Mouse (Mus musculus) hindbrain, embryonic 13.5 days (tissue): Measurements from ENCODE around the gene Usp9x. TPM values are rescaled to one million over a fixed set of nuclear protein-coding genes. Genes with fewer than 3 reads are reported as not detected.

Experiments
- ATAC-seq: fragments of 200-750 bp; cut with Nextera tagmentation; 2 replicates; pipeline ENCODE4 v1.8.0; 2017; ENCODE audit warnings: moderate TSS enrichment; ENCODE audit not compliant: low FRiP score
- H3K27ac ChIP-seq: fragments of 300-500 bp; sonication (generic); 2 replicates; pipeline ENCODE4 v1.5.1; 2015; ENCODE audit warnings: inconsistent platforms, mild to moderate bottlenecking, moderate library complexity
- H3K27me3 ChIP-seq: fragments of 300-500 bp; sonication (generic); 2 replicates; pipeline ENCODE4 v1.6.1; 2015; ENCODE audit warnings: mild to moderate bottlenecking, inconsistent platforms
- H3K36me3 ChIP-seq: fragments of 300-500 bp; sonication (generic); 2 replicates; pipeline ENCODE4 v1.6.1; 2015; ENCODE audit warnings: mild to moderate bottlenecking, inconsistent platforms
- H3K4me1 ChIP-seq: fragments of 300-500 bp; sonication (generic); replicated peaks from 2 replicates; pipeline ENCODE4 v1.6.1; 2015; ENCODE audit warnings: inconsistent platforms
- H3K4me2 ChIP-seq: fragments of 300-500 bp; sonication (generic); 2 replicates; pipeline ENCODE4 v1.6.1; 2015; ENCODE audit warnings: inconsistent platforms, mild to moderate bottlenecking, moderate library complexity
- H3K4me3 ChIP-seq: fragments of 300-500 bp; sonication (generic); 2 replicates; pipeline ENCODE4 v1.5.1; 2015; ENCODE audit warnings: mild to moderate bottlenecking, inconsistent platforms
- H3K9ac ChIP-seq: fragments of 300-500 bp; sonication (generic); 2 replicates; pipeline ENCODE4 v1.6.1; 2015; ENCODE audit warnings: mild to moderate bottlenecking, inconsistent platforms
- H3K9me3 ChIP-seq: fragments of 300-500 bp; sonication (generic); 2 replicates; pipeline ENCODE4 v1.6.1; 2016; ENCODE audit warnings: inconsistent platforms
- WGBS: fragments of 180-500 bp; shearing (Covaris S2); methylation state at CpG from one replicate; pipeline ENCODE4 v1.1.7; 2015; 5-methylcytosine and 5-hydroxymethylcytosine counted together
- polyA plus RNA-seq: library from polyadenylated mRNA; unstranded; fragments of >200 nt; fragmentation: Nextera tagmentation; extraction: Ambion mirVana; gene quantifications from 2 replicates; pipeline ENCODE4 v1.2.1, GENCODE M21; 2015

Gene Usp9x
- polyA plus RNA-seq: 38.6 TPM in 2 replicates

DNA sequence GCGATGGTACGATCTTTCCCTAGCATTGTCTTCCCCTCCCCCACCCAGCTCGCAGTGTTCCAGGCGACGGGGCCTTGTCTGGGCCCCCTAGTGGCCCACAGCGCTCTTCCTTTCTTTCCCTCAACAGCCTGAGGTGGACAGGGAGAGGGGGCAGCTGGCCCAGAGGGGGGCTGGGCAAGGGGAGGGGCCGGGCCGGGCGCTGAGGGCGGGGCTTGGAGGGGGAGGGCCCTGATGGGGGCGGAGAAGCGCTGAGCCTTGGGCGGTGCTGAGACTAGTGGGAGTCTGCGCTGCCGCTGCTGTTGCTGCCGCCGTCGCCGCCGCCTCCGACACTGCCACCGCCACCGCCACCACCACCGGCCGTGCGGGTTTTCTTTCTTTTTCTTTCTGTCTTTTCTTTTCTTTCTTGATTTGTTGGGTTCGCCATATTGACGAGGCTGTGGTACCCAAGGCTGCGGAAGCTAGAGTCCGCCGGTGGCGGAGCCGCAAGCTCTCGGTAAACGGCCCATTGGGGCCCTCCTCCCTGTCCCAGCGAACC is at the start of gene Usp9x:
Usp9x (plus strand) TSS at position 258 of the 535 bp plus-strand sequence.
- Histone ChIP-seq H3K4me3 (peak within 1 kb of the TSS; percentile 72), H3K9ac (peak within 1 kb of the TSS; percentile 90), H3K27ac (peak within 1 kb of the TSS; percentile 96), H3K36me3 (no peaks in the 10 kb centered on the region), H3K4me2 (peak within 1 kb of the TSS; percentile 58), H3K27me3 (peaks cover 16% of the 10 kb centered on the region; the same call in 1 of the 2 replicates), H3K4me1 (peaks cover 7% of the 10 kb centered on the region), H3K9me3 (no peaks in the 10 kb centered on the region)
- WGBS: 7% methylated on average over 9 of the region's 36 CpGs
- peak; percentile 94 for ATAC-seq

DNA sequence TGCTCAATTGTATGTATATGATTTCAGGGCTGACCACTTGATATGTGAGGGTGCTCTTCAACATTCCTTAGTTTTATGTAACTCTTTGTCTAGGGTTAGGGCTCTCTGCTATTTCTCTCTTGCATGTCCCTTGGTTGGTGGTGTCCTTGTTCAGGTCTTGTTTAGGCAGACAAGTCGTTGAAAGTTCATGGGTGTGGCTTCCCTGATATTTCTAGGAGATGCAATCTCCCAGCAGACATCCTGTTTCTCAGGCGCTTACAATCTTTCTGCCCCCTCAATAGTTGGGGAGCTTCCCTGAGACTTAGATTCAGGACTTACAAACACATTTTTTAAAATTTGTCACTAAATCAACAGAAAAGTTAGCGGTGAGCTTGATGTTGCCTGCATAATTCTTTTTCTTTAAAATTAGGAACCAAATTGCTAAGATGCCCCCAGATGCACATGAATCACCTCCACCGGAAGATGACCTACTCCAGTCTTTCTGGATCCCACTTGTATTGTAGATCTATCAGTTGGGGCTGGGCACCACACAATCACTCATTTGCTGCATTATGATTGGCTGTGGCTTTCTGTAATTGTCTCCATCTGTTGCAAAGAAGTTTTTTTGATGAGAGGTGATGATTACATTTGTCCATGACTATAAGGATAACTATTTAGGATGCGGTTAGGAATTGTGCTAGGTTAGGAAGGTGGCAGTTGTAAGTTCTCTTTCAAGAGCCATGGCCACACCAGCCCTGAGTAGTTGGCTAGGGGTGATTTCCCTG is 48.6 kb upstream of the Usp9x start:
- Histone ChIP-seq H3K36me3 (no peaks in the 10 kb centered on the region), H3K27me3 (no peaks in the 10 kb centered on the region), H3K27ac (no peak overlapping the region), H3K4me3 (no peak overlapping the region), H3K4me2 (no peak overlapping the region), H3K9me3 (no peaks in the 10 kb centered on the region), H3K9ac (no peak overlapping the region), H3K4me1 (no peaks in the 10 kb centered on the region)
- 87% methylated on average over 5 of the region's 5 CpGs for WGBS
- no peak for ATAC-seq

DNA sequence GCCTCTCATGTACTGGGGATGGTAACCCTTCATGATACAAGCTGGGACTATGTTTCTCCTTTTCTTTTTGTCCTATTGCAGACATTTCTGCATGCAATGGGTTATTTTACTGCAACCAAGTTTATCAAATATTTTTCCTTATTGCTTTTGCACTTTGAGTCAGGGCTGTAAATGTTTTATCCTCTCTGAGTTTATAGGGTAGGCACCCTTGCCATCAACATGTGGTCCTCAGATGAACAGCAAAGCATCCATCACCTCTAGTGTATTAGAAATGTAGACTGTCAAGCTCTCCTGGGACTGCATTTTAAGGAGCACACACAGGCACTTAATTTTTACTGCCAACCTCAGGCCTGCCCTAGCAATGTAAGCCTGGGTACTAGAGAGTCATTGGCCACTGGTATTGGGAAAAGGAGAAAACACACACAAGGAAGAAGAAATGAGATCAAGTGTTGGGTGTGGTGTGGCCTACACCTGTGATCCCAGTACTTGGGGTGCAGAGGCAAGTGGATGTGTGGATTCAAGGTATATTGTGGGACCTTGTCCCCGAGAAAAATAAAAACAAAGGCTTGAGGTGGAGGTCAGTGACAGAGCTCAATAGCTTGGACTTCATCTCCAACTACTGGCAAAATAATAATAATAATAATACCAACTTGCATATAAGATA is 46.6 kb upstream of the Usp9x start:
- no peaks in the 10 kb centered on the region for H3K9me3 ChIP-seq
- H3K4me2 ChIP-seq: no peak overlapping the region
- no peak overlapping the region for H3K9ac ChIP-seq
- no peak overlapping the region for H3K27ac ChIP-seq
- no peaks in the 10 kb centered on the region for H3K4me1 ChIP-seq
- 84% methylated on average over 1 of the region's 1 CpGs for WGBS
- H3K4me3 ChIP-seq: no peak overlapping the region
- no peaks in the 10 kb centered on the region for H3K27me3 ChIP-seq
- no peak for ATAC-seq
- no peaks in the 10 kb centered on the region for H3K36me3 ChIP-seq

DNA sequence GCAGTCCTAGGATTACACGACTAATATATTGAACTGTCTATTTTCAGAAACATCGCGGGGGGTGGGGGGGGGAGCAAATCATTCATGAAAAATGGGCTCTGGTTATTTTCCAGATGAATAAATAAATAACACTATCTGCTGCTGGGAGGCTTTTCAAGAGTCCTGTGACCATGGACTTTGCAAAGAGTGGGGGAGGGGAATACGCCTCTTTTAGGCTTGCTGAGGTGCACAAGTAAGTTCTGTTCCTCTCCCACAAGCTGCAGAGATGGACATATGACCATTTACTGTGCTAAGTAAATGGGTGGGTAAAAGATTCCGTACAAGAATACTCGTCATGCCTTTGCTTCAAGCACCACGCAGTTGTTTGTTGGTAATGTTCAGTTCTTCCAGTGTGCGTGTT is 46.0 kb upstream of the Usp9x start:
- 87% methylated on average over 8 of the region's 8 CpGs for WGBS
- ATAC-seq: no peak

DNA sequence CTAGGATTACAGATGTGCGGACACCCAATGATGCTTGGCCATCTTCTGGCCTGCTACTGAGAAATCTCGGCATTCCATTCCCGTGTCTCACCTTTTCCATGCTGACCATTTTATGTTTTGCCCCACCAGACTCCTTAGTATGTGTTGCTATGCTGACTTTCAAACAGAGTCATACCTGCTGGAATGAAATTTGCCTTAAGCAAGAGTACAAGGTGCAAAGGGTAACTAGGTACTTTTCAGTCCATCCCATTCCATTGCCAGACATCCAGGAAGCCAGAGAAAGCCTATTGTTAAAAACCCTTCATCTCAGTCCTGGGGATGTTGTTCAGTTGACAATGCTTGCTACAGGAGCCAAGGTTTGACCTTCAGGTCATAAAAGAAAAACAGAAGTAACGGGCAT is 43.1 kb upstream of the Usp9x start:
- Histone ChIP-seq H3K4me2 (no peak overlapping the region), H3K27ac (no peak overlapping the region), H3K4me1 (no peaks in the 10 kb centered on the region), H3K36me3 (no peaks in the 10 kb centered on the region), H3K9me3 (no peaks in the 10 kb centered on the region), H3K9ac (no peak overlapping the region), H3K4me3 (no peak overlapping the region), H3K27me3 (no peaks in the 10 kb centered on the region)
- WGBS: 88% methylated on average over 4 of the region's 4 CpGs
- no peak for ATAC-seq

More for the DNA sequence above, 46.0 kb upstream of the Usp9x start:
- Histone ChIP-seq H3K36me3 (no peaks in the 10 kb centered on the region), H3K27me3 (no peaks in the 10 kb centered on the region), H3K9ac (no peak overlapping the region), H3K4me3 (no peak overlapping the region), H3K27ac (no peak overlapping the region), H3K4me1 (no peaks in the 10 kb centered on the region), H3K9me3 (no peaks in the 10 kb centered on the region), H3K4me2 (no peak overlapping the region)

DNA sequence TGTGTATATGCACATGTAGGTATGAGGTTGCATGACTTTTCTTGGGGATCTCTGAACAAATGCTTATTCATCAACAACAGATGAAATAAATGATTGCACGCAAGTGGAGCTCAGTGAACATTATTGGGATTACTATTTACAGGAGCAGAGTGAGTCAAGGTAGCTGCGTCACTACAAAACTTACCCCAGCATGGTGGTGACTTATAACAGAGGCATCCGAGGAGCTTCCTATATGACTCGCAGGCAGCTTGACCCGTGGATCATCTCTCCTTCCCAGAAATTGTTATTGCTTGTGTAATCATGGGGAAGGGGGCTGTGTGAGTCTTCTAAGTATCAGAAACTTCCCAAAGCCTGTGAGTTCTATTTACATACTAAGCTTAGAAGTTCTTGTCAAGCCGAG is 41.3 kb upstream of the Usp9x start:
- Histone ChIP-seq H3K4me2 (no peak overlapping the region), H3K27me3 (no peaks in the 10 kb centered on the region), H3K4me3 (no peak overlapping the region), H3K9ac (no peak overlapping the region), H3K27ac (no peak overlapping the region), H3K4me1 (no peaks in the 10 kb centered on the region), H3K36me3 (no peaks in the 10 kb centered on the region), H3K9me3 (no peaks in the 10 kb centered on the region)
- no peak for ATAC-seq
- 94% methylated on average over 6 of the region's 6 CpGs for WGBS

DNA sequence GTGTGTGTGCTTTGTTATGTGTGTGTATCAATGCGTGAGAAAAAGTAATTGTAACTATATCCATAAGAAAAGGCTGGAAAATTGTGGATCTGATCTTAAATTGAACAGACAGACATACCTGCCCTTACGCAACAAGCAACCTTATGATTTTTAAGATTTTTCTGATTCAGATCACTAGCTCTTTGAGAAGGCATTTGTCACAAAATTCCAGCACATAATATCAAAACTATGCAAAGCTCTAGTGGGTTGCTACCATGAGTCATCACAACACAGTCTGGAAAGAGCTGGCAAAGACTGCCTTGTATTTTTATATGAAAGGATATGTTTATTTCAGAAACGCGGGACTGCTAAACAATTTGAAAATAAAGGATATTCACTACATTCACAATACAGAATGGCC is 34.2 kb upstream of the Usp9x start:
- 92% methylated on average over 4 of the region's 4 CpGs for WGBS
- Histone ChIP-seq H3K36me3 (no peaks in the 10 kb centered on the region), H3K4me2 (no peak overlapping the region), H3K27me3 (peaks cover 9% of the 10 kb centered on the region; the same call in 1 of the 2 replicates), H3K4me1 (no peaks in the 10 kb centered on the region), H3K9ac (no peak overlapping the region), H3K9me3 (no peaks in the 10 kb centered on the region), H3K27ac (no peak overlapping the region), H3K4me3 (no peak overlapping the region)
- ATAC-seq: no peak

DNA sequence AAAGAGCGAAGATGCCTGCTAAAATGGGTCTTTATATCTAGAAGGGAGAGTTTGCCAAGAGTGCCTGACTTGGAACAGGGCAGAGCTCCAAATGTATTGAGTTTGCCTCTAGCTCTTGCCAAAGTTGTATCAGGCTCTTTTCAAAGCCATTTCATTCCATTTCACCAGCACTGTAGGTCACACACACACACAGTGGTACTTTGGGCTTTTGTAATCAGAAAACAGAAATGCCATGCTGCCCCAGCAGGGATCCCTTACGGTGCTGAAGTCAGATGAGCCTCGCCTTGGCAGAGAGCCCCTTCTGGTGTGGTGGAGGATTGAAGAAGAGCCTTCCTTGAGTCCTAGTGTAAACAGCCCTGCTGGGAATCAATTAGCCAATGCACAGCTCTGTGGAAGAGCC is 32.1 kb upstream of the Usp9x start:
- H3K9ac ChIP-seq: no peak overlapping the region
- 42% methylated on average over 3 of the region's 3 CpGs for WGBS
- H3K36me3 ChIP-seq: no peaks in the 10 kb centered on the region
- H3K27ac ChIP-seq: no peak overlapping the region
- H3K27me3 ChIP-seq: peaks cover 9% of the 10 kb centered on the region; the same call in 1 of the 2 replicates
- H3K4me3 ChIP-seq: no peak overlapping the region
- no peak overlapping the region for H3K4me2 ChIP-seq
- ATAC-seq: no peak
- no peaks in the 10 kb centered on the region for H3K4me1 ChIP-seq
- H3K9me3 ChIP-seq: no peaks in the 10 kb centered on the region

DNA sequence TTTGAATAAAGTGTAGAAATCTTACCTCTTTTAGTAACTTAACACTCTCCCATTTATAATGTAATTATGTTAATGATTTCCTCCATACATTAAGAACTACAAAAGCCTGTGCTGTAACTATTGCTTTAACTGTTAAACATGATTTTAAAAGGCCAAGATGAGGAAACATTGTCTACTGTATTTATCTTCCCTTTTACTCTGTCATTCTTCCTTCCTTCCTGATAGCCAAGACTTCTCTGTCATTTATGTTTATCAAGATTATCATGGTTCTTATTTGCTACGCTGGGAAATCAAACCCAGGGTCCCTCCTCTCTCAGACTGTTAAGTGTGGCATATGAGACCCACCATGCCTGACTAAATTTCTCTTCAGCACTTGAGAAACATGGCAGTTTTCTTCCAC is 30.9 kb upstream of the Usp9x start:
- ATAC-seq: no peak
- Histone ChIP-seq H3K27ac (no peak overlapping the region), H3K9me3 (no peaks in the 10 kb centered on the region), H3K9ac (no peak overlapping the region), H3K27me3 (peaks cover 10% of the 10 kb centered on the region; the same call in 1 of the 2 replicates), H3K36me3 (no peaks in the 10 kb centered on the region), H3K4me3 (no peak overlapping the region), H3K4me2 (no peak overlapping the region), H3K4me1 (no peaks in the 10 kb centered on the region)
- 55% methylated on average over 1 of the region's 1 CpGs for WGBS

DNA sequence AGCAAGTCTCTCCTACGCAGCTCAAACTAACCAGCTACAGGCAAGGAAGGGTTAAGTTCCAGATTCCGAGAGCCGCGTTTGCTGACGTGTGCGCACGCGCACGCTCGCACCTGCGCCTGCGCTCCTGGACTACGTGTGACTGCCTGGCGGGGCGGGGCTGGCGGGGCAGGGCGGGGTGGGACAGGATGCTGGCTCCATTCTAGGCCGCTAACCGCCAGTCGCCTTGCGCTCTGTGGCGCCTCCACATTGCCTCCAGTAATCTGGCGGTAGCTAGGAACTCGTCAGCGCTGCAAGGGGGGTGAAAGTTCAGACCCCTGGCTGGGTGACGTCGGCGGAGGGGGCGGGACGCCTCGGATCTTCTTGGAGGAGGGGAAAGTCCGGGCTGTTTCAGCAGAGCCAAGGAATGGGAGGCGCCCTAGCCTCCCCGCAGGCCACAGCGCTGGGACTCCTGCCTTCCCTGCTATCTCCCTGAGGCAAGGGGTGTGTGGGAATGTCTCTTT is 29.6 kb upstream of the Usp9x start:
- no peaks in the 10 kb centered on the region for H3K36me3 ChIP-seq
- no peaks in the 10 kb centered on the region for H3K9me3 ChIP-seq
- peaks cover 11% of the 10 kb centered on the region; the same call in 1 of the 2 replicates for H3K27me3 ChIP-seq
- peak; percentile 99 for ATAC-seq
- H3K9ac ChIP-seq: peak overlapping the region; percentile 71
- H3K27ac ChIP-seq: peak overlapping the region; percentile 90
- H3K4me1 ChIP-seq: no peaks in the 10 kb centered on the region
- H3K4me2 ChIP-seq: peak overlapping the region; percentile 54
- H3K4me3 ChIP-seq: peak overlapping the region; percentile 46
- 10% methylated on average over 35 of the region's 35 CpGs for WGBS

DNA sequence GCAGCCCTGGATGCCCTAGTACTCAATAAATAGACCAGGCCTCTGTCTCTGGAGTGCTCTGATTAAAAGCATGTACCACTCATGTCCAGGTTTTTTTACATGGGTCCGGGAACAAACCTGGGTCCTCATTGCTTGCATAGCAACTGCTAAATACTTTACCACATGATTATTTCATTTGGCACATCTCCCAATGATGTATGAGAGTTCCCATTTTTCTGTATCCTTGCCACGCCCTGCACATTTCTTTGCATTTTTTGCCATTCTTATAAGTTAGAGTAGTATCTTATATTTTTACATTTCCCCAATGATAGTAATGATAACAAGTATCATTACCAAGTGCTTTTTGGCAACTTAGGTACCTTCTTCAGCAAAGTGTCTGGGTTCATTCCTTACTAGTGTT is 27.5 kb upstream of the Usp9x start:
- no peak for ATAC-seq
- no peaks in the 10 kb centered on the region for H3K36me3 ChIP-seq
- H3K27me3 ChIP-seq: peaks cover 22% of the 10 kb centered on the region; the same call in 1 of the 2 replicates
- no peak overlapping the region for H3K27ac ChIP-seq
- no peak overlapping the region for H3K9ac ChIP-seq
- H3K4me3 ChIP-seq: no peak overlapping the region
- peaks cover 3% of the 10 kb centered on the region; the same call in 1 of the 2 replicates for H3K4me1 ChIP-seq
- WGBS: 86% methylated on average over 2 of the region's 2 CpGs
- no peaks in the 10 kb centered on the region for H3K9me3 ChIP-seq
- H3K4me2 ChIP-seq: no peak overlapping the region

DNA sequence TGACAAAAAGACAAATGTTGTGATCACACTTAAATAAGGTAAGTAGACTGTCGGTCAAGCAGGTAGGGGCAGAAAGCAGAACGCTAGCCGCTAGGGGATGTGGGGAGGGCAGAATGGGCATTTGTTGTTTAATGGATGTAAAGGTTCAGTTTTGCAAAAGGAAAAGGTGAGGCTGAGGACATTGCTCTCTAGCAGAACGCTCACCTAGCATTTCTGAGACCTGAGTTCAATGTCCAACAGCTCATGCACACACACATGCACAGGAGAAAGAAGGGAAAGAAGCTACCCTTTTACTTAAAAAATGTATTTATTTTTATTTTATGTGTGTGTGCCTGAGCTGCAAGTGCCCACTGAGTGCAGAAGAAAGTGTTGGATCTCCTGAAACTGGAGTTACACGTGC is 26.6 kb upstream of the Usp9x start:
- Histone ChIP-seq H3K27ac (no peak overlapping the region), H3K36me3 (no peaks in the 10 kb centered on the region), H3K9me3 (no peaks in the 10 kb centered on the region), H3K4me2 (no peak overlapping the region), H3K9ac (no peak overlapping the region), H3K4me3 (no peak overlapping the region), H3K4me1 (peaks cover 3% of the 10 kb centered on the region; the same call in 1 of the 2 replicates), H3K27me3 (peaks cover 18% of the 10 kb centered on the region; the same call in 1 of the 2 replicates)
- no peak for ATAC-seq
- 87% methylated on average over 5 of the region's 5 CpGs for WGBS
